Mouse (Mus musculus) layer of hippocampus, adult 9-10 months (tissue): Measurements from ENCODE around the gene Agpat1.

Experiments used
- DNase-seq: peaks from one replicate; pipeline ENCODE4 v3.0.0; 2022; ENCODE audit warnings: low spot score

Agpat1 gene

GRCm38 (mm10) chr17:34635671-34636070, 31.6 kb downstream of the Agpat1 start:
- DNase-seq: no peak

GRCm38 (mm10) chr17:34637459-34637858, 33.4 kb downstream of the Agpat1 start:
- DNase-seq: no peak

GRCm38 (mm10) chr17:34639461-34640255, 35.6 kb downstream of the Agpat1 start:
- no peak for DNase-seq

- no peak for DNase-seq
Observed at GRCm38 (mm10) chr17:34640778-34641601, 36.9 kb downstream of the Agpat1 start.

GRCm38 (mm10) chr17:34641945-34642344, 37.9 kb downstream of the Agpat1 start:
- DNase-seq: no peak

- no peak for DNase-seq
Observed at GRCm38 (mm10) chr17:34643379-34643778, 39.3 kb downstream of the Agpat1 start.

- DNase-seq: no peak
Observed at GRCm38 (mm10) chr17:34643944-34644343, 39.9 kb downstream of the Agpat1 start.

GRCm38 (mm10) chr17:34644608-34645007, 40.5 kb downstream of the Agpat1 start, which contains the start of gene Fkbpl:
TSS of gene Fkbpl (plus strand) at chr17:34644764.
- peak; percentile 98 for DNase-seq

- no peak for DNase-seq
Observed at GRCm38 (mm10) chr17:34645256-34645829, 41.3 kb downstream of the Agpat1 start.

GRCm38 (mm10) chr17:34645831-34646511, 41.9 kb downstream of the Agpat1 start:
- no peak for DNase-seq

- peak; percentile 94 for DNase-seq
Observed at GRCm38 (mm10) chr17:34646906-34647787, 43.1 kb downstream of the Agpat1 start, which contains the start of gene Atf6b. TSS of gene Atf6b (plus strand) at chr17:34647146.

- DNase-seq: no peak
Observed at GRCm38 (mm10) chr17:34648141-34648890, 44.3 kb downstream of the Agpat1 start.

GRCm38 (mm10) chr17:34649106-34649864, 45.2 kb downstream of the Agpat1 start:
- DNase-seq: no peak

- DNase-seq: no peak
Observed at GRCm38 (mm10) chr17:34650781-34651180, 46.7 kb downstream of the Agpat1 start.

- no peak for DNase-seq
Observed at GRCm38 (mm10) chr17:34651507-34652221, 47.6 kb downstream of the Agpat1 start.

GRCm38 (mm10) chr17:34652546-34652945, 48.5 kb downstream of the Agpat1 start:
- DNase-seq: no peak

- DNase-seq: no peak
Observed at GRCm38 (mm10) chr17:34652985-34653384, 48.9 kb downstream of the Agpat1 start.

- DNase-seq: no peak
Observed at GRCm38 (mm10) chr17:34653746-34654285, 49.8 kb downstream of the Agpat1 start.
